20 mouse cellular contexts compared by ENCODE assay signal in genomic region chr5:113288490-113288889, GRCm38 (mm10). TPM values are rescaled to one million over a fixed set of nuclear protein-coding genes. Genes with fewer than 3 reads are reported as not detected.
DNase-seq lines count a peak whose midpoint lies in the region; ATAC-seq and TF ChIP-seq lines count a peak whose summit lies in the region.
"Had no signal": no experiment of that assay in that cellular context is flagged by ENCODE, and none has a peak within 500 bp of the region (broad histone marks: within the 10 kb centered on the region; RNA-seq: fewer than 3 reads in every experiment).

No protein-coding gene starts in this region.

- H3K27ac ChIP-seq in left cerebral cortex, adult 2 months, result peak overlapping the region; percentile 72
- H3K27ac ChIP-seq: forebrain, embryonic 12.5 days; kidney, embryonic 15.5 days; limb, embryonic 10.5 days; stomach, postnatal 0 days had no signal

- no peak for TF ChIP-seq CTCF in left cerebral cortex, adult 2 months (IDR thresholded peaks at IDR 0.05)

- peak; percentile 66 for DNase-seq in cerebellum, adult 11-12 months
- no peak for DNase-seq in cerebellum, adult 11 months
- peak; percentile 68 to 69 for DNase-seq in left cerebral cortex, adult 2 months (ENCODE audit: extremely low spot score in 1 of 2, low spot score in 2 of 2)
- no peak for DNase-seq in left cerebral cortex, postnatal 14 days (ENCODE audit: low spot score in 2 of 2)
- peak; percentile 63 to 77 for DNase-seq in right cerebral cortex, postnatal 36 days (ENCODE audit: low spot score in 2 of 2)
- DNase-seq in retina, postnatal 1 day, result no peak
- no peak for DNase-seq in gastrocnemius, postnatal 36 days
- DNase-seq: adrenal gland, adult 2 months; gastrocnemius, postnatal 14 days; kidney, postnatal 4 days; liver, postnatal 0 days; lung, postnatal 14 days; thymus, postnatal 14 days had no signal

- no peak overlapping the region for H3K4me3 ChIP-seq in left cerebral cortex, adult 2 months
- H3K4me3 ChIP-seq: forebrain, embryonic 12.5 days; kidney, embryonic 15.5 days; limb, embryonic 10.5 days had no signal

- intact Hi-C loops in left cerebral cortex, adult 2 months (cut with DNase I), result loop anchor here (1.0 kb wide), 3 partner anchors 12 to 26 kb away; partner anchors contain the start of gene Sgsm1
- intact Hi-C loops in left cerebral cortex, postnatal 14 days (cut with DNase I), result no loop called here
- intact Hi-C loops in gastrocnemius, postnatal 36 days (cut with DNase I), result no loop called here

- peak; percentile 31; the same call in 1 of the 2 replicates for ATAC-seq in common myeloid progenitor, adult 5-6 weeks (replicated peaks; ENCODE audit: low read depth, poor library complexity, severe bottlenecking)
- ATAC-seq: hindbrain, embryonic 16.5 days; intestine, postnatal 0 days; liver, postnatal 0 days had no signal

RNA-seq across cellular contexts. Expression of gene Sgsm1, which starts 22.1 kb away (rescaled TPM):
- 100 to 1,000 TPM; 175 to 185 TPM for total RNA-seq in left cerebral cortex, adult 2 months (2021)
- 100 to 1,000 TPM; 100 to 110 TPM for total RNA-seq in left cerebral cortex, postnatal 14 days (2021)
- 1.8 and 3.7 TPM in 2 replicates for total RNA-seq in common myeloid progenitor, adult 5-6 weeks (2017)
- total RNA-seq in gastrocnemius, postnatal 36 days (2021), result under 1 TPM; 0.32 to 0.61 TPM

Comparison
In these comparisons a context has a peak if more than half of its experiments do, and no peak if none do; other contexts are left out.
1. DNase-seq: peak in cerebellum, adult 11-12 months (single experiment), left cerebral cortex, adult 2 months (2 of 2) and right cerebral cortex, postnatal 36 days (2 of 2); none in cerebellum, adult 11 months (single experiment), left cerebral cortex, postnatal 14 days (0 of 2), retina, postnatal 1 day (single experiment) and gastrocnemius, postnatal 36 days (0 of 2).
2. RNA of gene Sgsm1, which starts 22.1 kb away (total RNA-seq): 175 to 185 TPM in left cerebral cortex, adult 2 months and 100 to 110 TPM in left cerebral cortex, postnatal 14 days; 1.8 to 3.7 TPM in common myeloid progenitor, adult 5-6 weeks and 0.32 to 0.61 TPM in gastrocnemius, postnatal 36 days; every median in the first group is over 10 times any median in the second.